Mouse (Mus musculus) embryonic stem cell, embryonic (primary cell): Measurements from ENCODE around the gene Dnah7c.
"Not testable (repeated sequence)": the region's sequence is repeated elsewhere in the genome, so short reads cannot be mapped to it uniquely, and the experiment has no call there.

Experiments used
- CTCF ChIA-PET, 4 experiments: fragments of 300-600 bp in 2 of 4; fragments of 350-600 bp in 2 of 4; sonication (Branson Sonifier 250); formaldehyde crosslinking; loops; one replicate each; lab custom pipeline; 2022; ENCODE audit warnings: inconsistent platforms in 2 of 4; lab: Charles Lee
- POLR2A ChIA-PET, 4 experiments: fragments of 300-600 bp in 2 of 4; fragments of 350-600 bp in 2 of 4; sonication (Branson Sonifier 250); formaldehyde crosslinking; loops; one replicate each; lab custom pipeline; 2022; ENCODE audit warnings: antibody characterized with exemption in 4 of 4, inconsistent platforms in 1 of 4; lab: Charles Lee

Dnah7c gene

GRCm38 (mm10) chr1:46425137-46425925 lies at the start of gene Dnah7c:
Gene Dnah7c (plus strand): TSS chr1:46425592.
- ChIA-PET POLR2A (no interaction called here), CTCF (interaction anchor here in 1 of 4 experiments (0.6 to 0.8 kb wide), 2 partner anchors 358 to 608 kb away, joined by 3 read pairs; no protein-coding TSS in a partner anchor)

GRCm38 (mm10) chr1:46380641-46381040 lies 44.8 kb upstream of the Dnah7c start:
- CTCF ChIA-PET, POLR2A ChIA-PET: not testable (repeated sequence)

GRCm38 (mm10) chr1:46394681-46395297 lies 30.6 kb upstream of the Dnah7c start:
- CTCF ChIA-PET, POLR2A ChIA-PET: not testable (repeated sequence)

- CTCF ChIA-PET, result no interaction called here
- POLR2A ChIA-PET, result no interaction called here
Observed at GRCm38 (mm10) chr1:46408324-46409115, 16.9 kb upstream of the Dnah7c start.

- CTCF ChIA-PET, result interaction anchor here in 1 of 4 experiments (0.6 kb wide), 1 partner anchor 348 kb away, joined by 3 read pairs; no protein-coding TSS in a partner anchor
- POLR2A ChIA-PET, result not testable (repeated sequence)
Observed at GRCm38 (mm10) chr1:46414798-46415197, 10.6 kb upstream of the Dnah7c start.

- CTCF ChIA-PET, POLR2A ChIA-PET: not testable (repeated sequence)
Observed at GRCm38 (mm10) chr1:46416946-46417345, 8.4 kb upstream of the Dnah7c start.

- POLR2A ChIA-PET, CTCF ChIA-PET: not testable (repeated sequence)
Observed at GRCm38 (mm10) chr1:46418966-46419365, 6.4 kb upstream of the Dnah7c start.

- CTCF ChIA-PET, result no interaction called here
- POLR2A ChIA-PET, result no interaction called here
Observed at GRCm38 (mm10) chr1:46428401-46428800, 3.0 kb downstream of the Dnah7c start.

- CTCF ChIA-PET, POLR2A ChIA-PET: not testable (repeated sequence)
Observed at GRCm38 (mm10) chr1:46514671-46515070, 89.3 kb downstream of the Dnah7c start.

- ChIA-PET POLR2A (no interaction called here), CTCF (no interaction called here)
Observed at GRCm38 (mm10) chr1:46521032-46521431, 95.6 kb downstream of the Dnah7c start.

GRCm38 (mm10) chr1:46526537-46526936 lies 101.1 kb downstream of the Dnah7c start:
- POLR2A ChIA-PET, CTCF ChIA-PET: not testable (repeated sequence)

GRCm38 (mm10) chr1:46544812-46545421 lies 119.5 kb downstream of the Dnah7c start:
- ChIA-PET CTCF (no interaction called here), POLR2A (no interaction called here)

GRCm38 (mm10) chr1:46580385-46580784 lies 155.0 kb downstream of the Dnah7c start:
- ChIA-PET POLR2A (no interaction called here), CTCF (no interaction called here)

GRCm38 (mm10) chr1:46593826-46594225 lies 168.4 kb downstream of the Dnah7c start:
- CTCF ChIA-PET, POLR2A ChIA-PET: not testable (repeated sequence)

GRCm38 (mm10) chr1:46596343-46596742 lies 171.0 kb downstream of the Dnah7c start:
- CTCF ChIA-PET, POLR2A ChIA-PET: not testable (repeated sequence)

- POLR2A ChIA-PET, result no interaction called here
- CTCF ChIA-PET, result no interaction called here
Observed at GRCm38 (mm10) chr1:46620331-46620730, 194.9 kb downstream of the Dnah7c start.

GRCm38 (mm10) chr1:46625914-46626313 lies 200.5 kb downstream of the Dnah7c start:
- CTCF ChIA-PET, POLR2A ChIA-PET: not testable (repeated sequence)

GRCm38 (mm10) chr1:46649821-46650220 lies 224.4 kb downstream of the Dnah7c start:
- POLR2A ChIA-PET, result interaction anchor here in 1 of 4 experiments (0.6 kb wide), 1 partner anchor 357 kb away, joined by 6 read pairs; no protein-coding TSS in a partner anchor
- CTCF ChIA-PET, result not testable (repeated sequence)

GRCm38 (mm10) chr1:46652721-46653120 lies 227.3 kb downstream of the Dnah7c start:
- POLR2A ChIA-PET, CTCF ChIA-PET: not testable (repeated sequence)
